Mouse (Mus musculus): ENCODE measurements around the gene Ppp1r1b.

The Ppp1r1b gene

DNA sequence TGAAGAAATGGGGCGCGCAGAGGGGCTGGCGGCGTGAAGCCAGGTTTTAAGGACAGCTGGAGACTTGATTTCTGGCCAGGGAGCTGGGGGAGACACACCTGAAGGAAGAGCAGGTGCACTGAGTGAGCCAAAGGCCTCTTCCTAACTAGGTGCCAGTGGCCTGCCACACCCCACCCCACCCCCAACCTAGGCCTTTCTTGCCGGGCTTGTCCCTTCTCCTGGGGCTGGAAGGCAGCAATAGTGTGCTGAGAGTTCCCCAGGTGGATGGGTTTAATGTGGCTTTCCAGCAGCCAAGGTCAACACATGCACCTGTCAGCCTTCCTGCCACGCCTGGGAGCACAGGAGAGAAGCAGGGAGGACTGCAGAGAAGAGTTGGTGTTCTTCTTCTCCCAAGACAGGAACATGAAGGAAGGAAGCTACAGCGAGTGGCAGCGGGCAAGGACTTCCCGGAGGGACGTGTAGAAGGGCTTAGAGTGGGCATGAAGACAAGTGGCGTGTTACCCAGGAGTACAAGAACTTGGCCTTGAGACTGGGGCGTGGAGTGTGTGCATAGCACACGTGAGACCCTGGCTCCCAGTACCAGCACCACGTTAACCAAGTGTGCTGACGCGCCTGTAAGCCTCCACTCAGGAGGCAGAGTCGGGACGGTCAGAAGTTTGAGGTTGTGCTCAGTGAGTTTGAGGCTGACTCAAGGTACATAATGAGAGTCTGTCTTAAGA lies 4.2 kb downstream of the Ppp1r1b start:
- no peak for DNase-seq

- DNase-seq = no peak
Measured at GRCm38 (mm10) chr11:98353651-98354211, 5.5 kb downstream of the Ppp1r1b start.

DNA sequence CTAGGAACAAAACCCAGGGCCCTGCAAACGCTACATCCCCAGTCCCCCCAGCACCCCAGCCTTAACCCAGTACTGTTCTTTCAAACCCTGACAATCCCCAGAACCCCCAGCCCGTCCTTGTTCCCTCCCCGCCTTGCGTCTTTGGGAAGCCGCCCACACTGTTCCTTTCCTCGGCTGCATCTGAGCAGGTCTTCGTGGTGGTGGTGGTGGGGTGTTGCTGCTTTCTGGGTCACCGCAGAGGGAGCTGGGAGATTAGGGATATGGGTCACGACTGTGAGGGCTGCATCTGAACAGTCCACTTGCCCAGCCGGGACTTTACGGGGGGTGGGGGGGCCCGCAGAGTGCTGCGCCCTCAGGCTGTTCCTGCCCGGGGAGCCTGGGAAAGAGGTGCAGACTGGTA lies 6.2 kb downstream of the Ppp1r1b start:
- DNase-seq = no peak

DNA sequence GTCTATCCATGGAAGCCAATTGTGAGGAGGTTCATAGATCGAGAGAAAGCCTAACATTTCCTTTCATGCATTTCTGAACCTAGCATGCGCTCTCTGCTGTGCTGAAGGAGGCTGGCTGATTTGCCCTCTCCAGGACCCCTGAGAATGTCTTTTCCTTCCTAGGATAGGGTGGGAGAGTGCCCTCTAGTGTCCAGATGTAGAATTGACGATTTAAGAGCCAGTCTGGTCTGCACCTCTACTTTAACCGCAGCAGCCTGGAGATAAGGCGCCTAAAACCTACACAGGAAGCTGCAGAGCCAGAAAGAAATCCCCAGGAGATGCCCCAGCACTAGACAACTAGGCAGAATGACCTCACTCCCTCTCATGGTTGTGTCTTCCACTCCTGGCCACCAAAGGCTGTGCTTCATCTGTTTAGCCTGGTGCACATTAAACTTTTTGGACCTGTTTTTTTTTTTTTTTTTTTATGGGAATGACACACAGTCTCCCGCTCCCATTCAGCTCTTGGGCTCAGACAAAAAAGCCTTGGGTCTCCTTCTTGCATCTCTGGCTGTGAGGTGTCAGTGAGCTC lies 7.6 kb downstream of the Ppp1r1b start:
- DNase-seq = peak; percentile 71

DNA sequence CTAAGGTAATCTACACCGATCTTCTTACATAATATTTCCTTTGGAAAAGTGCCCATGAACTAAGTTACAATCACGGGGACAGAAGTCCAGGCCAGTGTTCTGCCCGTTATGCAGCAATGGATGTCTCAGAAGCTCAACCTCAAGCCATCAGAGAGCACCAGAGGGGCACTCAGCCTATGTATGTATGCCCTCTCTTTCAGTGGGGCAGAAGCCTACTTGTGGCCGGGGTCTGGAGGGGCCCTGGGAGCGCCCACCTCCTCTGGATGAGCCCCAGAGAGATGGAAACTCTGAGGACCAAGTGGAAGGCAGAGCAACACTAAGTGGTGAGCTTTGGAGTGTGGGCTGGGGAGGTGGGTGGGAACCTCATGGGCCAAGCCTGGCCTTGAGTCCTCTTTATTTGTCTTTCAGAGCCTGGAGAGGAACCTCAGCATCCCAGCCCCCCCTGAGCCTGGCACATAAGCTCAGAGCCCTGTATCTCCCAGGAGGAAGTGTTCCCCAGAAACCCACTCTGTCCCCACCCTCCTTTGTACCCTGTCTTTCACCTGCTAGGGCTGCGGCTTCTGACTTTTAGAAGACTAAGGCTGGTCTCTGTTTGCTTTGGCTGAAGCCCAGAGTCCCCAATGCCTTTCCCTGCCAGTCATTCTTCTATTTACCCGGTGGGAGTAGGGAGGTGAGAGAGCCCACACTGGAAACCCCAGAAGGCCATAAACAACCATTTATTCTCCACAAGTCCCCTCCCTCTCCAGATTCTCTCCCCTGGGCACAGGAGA lies 8.6 kb downstream of the Ppp1r1b start:
- no peak for DNase-seq

- peak; percentile 68 for DNase-seq
Measured at GRCm38 (mm10) chr11:98357396-98358160, 9.4 kb downstream of the Ppp1r1b start.

GRCm38 (mm10) chr11:98358161-98359083 lies 10.2 kb downstream of the Ppp1r1b start, which contains the start of gene Stard3:
TSS of gene Stard3 (plus strand) at chr11:98358368.
- peak; percentile 94 for DNase-seq

GRCm38 (mm10) chr11:98360866-98361521 lies 12.8 kb downstream of the Ppp1r1b start:
- DNase-seq = no peak

- DNase-seq = no peak
Measured at GRCm38 (mm10) chr11:98363817-98364216, 15.6 kb downstream of the Ppp1r1b start.

DNA sequence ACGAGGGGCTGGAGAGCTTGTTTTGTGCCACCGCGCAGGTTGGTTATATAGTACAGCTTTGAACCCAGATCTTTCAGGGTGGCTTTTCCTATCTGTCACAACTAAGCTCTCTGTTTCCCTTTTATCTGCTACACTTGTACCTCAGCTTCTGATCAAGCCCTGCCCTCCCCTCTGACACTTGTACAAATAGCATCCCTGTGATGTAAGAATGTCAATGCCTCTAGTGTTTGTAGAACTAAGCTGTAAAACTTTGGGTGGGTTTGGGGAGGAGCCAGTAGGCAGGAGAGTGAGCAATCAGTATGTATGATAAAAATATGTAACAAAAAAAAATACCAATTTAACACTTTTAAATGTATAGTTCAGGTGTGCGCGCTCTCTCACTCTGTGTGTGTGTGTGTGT lies 16.2 kb downstream of the Ppp1r1b start:
- no peak for DNase-seq

DNA sequence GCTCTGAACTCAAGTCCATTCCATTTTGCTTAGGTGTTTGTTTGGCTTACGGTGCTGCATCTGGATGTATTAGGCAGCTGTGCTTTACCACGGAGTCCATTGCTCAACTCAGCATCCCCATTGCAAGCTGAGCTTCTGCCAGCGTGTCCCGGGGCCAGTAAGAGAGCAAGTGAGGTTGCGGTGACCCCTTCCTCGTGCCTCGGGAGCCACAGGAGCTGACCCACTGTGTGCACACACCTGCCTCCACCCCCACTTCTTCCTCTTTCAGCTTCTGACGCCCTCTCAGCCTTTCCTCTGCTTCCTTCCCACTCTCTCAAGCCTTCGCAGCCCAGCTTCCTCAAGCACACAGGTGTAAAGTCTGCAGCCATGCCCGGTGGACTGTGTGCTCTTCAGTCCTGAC lies 18.1 kb downstream of the Ppp1r1b start:
- DNase-seq = no peak

DNA sequence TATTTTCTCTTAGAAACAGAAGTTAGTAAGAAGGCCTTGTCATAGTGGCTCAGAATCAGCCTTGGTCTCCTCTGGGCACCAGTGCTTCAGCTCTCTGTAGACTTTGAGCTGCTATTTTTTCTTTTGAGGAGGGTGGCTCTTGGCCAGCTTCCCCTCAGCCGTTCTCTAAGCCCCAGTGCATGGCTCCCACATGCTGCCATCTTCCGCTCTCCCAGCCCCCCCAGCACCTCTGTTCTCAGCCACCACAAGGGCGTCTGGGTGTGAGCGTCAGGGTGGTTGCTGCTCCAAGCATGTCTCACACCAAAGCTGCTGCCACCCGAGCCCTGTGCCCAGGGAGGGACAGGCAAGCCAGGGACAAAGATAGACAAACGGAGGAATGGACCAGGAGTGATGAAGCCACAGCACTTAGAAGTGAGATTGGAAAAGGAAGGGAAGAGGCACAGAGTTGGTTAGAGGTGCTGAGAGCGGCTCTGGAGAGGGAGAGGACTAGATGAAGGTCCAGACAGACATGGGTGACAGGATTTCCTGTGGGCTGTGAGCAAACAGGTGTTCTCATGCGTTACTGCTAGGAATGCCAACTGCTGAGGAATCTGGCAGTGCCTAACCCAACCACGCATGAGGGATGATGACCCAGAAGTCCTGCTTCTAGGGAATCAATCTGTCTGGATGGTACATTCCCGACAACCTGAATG lies 19.1 kb downstream of the Ppp1r1b start:
- no peak for DNase-seq

DNA sequence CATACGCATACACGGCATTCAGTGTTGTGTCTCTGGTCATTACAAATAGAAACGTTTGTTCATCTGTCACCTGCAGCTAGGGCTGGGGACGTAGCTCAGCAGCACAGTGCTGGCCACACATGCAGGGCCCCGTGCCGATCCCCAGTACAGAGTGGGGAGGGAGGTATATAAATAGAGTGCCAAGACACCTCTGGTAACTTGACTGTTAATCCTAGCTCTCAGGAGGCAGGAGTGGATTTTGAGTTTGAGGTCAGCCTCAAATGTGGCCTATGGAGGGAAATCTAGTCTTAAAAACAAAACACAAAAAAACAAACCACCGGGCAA lies 19.6 kb downstream of the Ppp1r1b start:
- DNase-seq = no peak

DNA sequence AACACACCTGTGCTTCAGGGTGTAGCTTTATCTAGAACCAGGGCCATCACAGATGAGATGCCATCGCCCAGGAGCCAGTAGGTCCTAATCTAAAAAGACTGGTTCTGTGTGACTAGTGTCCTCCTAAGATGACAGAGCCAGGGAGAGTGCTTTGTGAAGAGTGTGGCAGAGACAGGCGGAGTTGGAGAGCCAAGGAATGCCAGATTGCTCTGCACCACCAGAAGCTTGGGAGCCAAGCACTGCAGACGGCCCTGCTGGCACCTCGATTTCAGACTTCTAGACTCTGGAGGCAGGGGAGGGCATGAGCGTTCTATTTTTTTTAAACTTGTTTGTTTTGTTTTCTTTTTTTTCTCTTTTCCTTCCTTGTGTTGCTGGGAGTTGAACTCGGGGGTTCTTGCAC lies 21.1 kb downstream of the Ppp1r1b start:
- DNase-seq = no peak

DNA sequence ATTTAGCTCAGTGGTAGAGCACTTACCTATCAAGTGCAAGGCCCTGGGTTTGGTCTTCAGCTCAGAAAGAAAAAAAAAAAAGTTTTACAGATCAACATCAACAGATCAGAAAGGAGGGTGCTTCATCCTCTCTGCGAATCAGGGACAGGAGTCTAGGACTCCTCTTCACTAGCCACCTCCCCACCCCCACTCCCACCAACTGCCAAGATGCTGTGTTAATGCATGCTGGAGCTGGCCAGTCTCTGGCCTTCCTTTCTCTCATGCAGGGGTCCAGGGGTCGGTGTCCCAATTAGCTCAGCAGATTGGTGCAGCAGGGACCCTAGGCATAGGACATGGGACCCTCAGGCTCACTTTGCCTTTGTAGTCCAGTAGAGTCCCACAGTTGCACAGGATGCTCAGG lies 22.4 kb downstream of the Ppp1r1b start:
- no peak for DNase-seq

DNA sequence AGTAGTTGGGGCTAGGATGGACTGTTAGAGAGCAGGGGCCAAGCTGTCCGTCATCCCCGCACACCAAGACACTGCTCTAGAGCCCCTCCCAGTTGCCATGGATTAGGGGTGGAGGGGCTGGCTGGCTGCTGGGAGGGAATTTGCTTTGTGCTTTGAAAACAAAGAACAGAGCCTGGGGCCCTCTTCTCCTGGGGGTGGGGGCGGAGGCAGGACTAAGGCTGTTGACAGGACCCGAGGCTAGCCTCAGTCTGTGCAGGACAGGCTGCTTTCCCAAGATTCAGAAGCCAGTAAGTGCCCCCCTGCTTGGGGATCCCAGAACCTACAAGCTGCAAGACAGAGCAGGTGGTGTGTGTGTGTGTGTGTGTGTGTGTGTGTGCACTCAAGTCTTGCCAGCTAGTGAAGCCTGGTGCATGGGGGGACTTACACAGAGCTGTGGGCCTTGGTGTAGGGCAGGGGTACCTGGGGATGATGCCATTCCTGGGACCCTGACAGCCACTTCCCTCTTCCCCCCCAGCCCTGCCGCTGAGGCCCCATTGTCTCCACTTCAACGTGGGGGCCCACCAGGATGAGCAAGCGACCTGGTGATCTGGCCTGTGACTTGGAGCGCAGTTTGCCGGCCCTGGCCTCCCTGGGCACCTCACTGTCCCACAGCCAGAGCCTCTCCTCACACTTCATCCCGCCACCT lies 23.5 kb downstream of the Ppp1r1b start:
- no peak for DNase-seq

DNA sequence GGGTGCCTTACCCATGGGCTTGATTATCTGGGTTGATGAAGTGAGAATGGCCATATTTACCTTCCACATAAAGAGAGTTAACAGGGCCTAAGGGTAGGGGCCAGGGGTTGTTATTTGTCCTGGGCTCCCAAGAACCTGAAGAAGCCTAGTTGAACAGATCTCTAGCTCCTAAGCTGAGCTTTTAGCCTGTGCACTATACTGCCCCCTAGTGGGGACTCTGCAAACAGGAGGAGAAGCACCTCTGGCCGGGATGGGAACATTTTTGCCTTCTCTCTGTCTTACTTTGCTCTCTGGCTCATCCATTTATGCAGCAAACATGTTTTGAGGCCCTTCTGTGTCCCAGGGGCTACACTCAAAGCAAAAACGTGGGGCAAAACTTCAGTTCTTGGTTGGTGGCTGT lies 24.2 kb downstream of the Ppp1r1b start:
- DNase-seq = peak; percentile 64

DNA sequence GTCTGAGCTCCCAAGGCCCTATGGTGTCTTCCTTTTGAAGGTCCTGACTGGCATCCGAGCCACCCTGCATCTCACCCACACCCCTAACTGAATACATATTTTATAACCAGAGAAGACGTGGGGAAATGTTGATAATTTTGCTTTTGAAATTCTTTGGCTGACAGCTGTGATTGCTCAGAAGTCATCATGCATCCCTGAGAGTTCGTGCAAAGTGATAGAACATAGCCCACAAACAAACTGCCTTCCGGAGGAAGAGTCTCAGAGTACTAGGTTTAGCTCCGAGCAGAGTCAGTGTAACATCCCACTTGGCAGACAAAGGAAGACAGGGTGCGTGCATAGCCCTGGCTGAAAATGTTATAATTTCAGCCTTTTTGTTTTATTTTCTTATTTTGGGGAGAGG lies 25.0 kb downstream of the Ppp1r1b start:
- DNase-seq = no peak

DNA sequence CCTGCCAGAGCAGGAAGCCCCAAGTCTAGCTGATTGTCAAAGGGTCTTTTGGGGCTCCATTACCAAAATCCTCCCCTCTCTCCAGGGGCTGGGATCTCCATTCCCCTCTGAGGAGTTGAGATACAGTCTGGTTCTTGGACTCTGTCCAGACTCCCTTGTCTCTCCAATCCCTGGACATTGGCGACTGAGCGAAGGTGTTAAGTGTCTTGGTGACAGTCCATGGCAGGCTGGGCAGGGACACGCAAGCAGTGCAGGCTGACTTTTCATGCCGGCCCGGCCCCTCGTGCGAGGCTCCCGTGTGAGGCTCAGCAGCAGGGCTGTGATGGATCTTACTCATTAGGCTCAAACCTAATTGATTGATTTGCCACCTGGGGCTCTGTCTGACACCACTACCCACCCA lies 26.1 kb downstream of the Ppp1r1b start:
- DNase-seq = no peak

DNA sequence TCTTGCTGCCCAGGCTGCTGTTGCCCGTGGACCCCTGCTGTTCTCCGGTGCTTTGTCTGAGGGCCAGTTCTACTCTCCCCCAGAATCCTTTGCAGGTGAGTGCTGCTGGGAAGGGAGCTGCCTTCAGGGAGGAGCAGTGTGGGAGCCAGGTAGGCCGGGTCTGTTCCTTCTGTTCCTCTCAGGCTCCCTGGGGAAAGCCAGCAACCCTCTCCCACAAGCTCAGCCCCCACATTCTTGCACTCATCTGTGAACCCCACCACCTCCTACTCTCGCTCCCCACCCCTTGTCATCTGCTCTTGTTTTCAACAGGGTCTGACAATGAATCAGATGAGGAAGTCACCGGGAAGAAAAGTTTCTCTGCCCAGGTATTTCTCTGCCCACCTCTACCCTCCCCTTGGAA lies 28.6 kb downstream of the Ppp1r1b start:
- DNase-seq = no peak
